Mouse (Mus musculus): ENCODE measurements around the gene Osbpl7. TPM values are rescaled to one million over a fixed set of nuclear protein-coding genes. Genes with fewer than 3 reads are reported as not detected.

Gene Osbpl7
- 10 to 100 TPM; 16.0 to 16.9 TPM for total RNA-seq (2021)

- DNase-seq = peak; percentile 80 to 83
These were observed at the start of gene Osbpl7 for GRCm38 (mm10) chr11:97050216-97050943. TSS of gene Osbpl7 (plus strand) at chr11:97050628.

DNA sequence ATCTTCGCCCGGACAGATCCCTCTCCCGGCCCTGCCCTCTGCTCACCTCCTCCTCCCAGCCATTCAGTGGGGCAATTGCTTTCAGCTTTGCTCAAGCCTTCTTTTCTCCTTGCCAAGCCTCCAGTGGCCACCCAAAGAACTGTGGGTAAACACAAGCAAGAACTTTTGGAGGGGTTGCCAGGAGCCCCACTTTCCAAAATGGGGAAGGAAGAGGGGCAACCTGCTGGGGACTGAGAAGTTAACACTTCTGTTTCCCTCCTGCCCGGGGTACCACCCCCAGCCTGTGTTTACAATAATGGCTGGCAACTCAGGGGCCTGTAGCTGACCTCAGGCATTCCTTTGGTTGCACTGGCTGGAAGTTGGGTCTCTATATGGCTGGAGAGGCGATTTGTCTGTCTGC is 47.3 kb upstream of the Osbpl7 start:
- DNase-seq = no peak

DNA sequence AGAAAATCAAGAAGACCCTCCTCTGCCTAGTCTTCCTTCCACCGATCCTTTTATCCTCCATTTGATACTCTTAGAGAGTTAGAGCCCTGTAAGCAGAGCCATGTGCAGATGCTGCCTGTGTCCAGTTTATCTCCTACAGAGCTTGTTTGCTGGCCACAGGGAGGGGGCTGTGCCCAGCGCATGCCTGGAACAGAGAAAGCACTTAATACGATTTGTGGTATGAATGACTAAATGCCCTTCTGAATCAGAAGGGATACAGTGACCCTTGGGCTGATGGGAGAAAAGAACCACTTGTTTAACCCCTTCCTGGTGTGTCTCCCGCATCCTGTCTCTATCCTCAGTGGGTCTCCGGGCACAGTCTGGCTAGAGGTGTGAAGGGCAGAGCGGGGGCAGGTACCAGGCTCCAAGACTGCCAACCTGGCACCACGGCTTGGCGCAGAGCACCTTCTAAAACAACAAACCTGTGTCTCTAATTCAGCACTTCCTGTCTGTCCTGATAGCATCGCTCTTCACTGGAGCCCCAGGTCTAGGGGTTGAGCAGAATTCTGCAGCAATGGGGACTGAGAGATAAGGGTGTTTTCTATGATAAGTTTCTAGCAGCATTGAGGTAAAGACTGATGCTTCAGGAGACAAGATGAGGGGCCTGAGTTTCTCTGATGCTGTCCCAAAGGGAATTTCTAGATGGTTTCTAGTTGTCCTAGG is 43.2 kb upstream of the Osbpl7 start:
- DNase-seq = no peak

DNA sequence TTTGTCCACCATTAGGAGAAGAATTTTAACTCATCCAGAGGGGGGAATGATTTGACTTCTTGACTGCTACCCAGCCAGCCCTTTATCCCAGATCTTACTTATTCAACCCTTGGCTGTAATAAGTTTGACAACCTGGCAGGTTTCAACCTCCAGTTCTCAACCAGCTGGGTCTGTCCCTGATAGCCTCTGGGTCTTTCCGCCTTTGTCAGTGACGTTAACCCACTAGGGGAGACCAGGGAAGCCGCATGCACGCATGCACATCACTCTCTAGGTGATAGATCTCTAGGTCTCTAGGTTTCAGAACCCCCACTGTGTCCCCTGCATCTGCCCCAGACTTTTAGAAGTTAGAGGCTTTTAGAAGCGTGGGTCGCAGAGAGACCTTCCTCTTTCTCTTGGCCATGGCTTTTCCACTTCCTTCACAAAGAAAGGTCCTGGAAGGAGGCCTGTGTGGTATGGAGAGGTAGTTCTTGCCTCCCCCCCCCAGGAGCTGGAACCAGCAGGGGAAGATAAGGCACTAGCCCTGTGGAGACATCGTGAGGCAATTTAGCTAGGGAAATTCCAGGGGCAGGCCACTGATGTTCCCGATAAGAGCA is 41.1 kb upstream of the Osbpl7 start:
- DNase-seq = no peak

GRCm38 (mm10) chr11:97013121-97013670 is 37.2 kb upstream of the Osbpl7 start, which contains the start of gene Sp6:
TSS of gene Sp6 (plus strand) at chr11:97013394.
- no peak for DNase-seq

GRCm38 (mm10) chr11:97017696-97018582 is 32.5 kb upstream of the Osbpl7 start:
- no peak for DNase-seq

DNA sequence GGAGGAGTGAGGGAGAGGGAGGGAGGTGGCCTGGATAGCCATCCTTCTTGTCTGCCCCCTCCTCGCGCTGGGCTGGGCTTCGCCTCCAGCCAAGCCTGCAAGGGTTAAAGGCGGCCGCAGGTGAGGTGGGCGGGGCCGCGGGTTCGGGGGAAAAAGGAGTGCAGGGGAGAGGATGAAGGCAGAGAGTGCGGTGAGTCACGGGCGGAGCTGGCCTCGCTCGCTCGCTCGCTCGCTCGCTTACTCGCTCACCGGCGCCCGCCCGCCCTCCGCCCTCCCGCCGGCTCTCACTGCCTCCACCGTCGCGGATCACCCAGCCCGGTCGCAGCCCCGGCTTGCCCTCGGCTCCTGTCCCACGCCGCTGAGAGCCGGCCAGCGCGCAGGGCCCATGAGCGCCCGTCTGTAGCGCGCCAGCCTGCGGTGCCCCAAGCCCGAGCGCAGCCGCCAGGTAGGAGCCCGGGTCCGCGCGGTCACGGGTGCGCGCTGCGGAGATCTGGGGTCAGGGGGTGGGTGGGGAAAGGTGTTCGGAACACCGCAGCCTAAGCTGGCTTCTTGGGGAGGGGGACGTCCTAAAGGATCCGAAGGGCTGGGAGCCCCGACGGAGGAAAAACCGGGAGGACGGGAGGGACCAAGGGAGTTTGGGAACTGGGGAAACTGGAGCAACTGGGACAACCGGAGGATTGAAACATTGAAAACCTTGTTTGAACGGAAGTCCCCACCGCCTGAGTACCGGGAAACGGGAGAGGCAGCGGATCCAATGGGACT is 31.7 kb upstream of the Osbpl7 start:
- DNase-seq = no peak

DNA sequence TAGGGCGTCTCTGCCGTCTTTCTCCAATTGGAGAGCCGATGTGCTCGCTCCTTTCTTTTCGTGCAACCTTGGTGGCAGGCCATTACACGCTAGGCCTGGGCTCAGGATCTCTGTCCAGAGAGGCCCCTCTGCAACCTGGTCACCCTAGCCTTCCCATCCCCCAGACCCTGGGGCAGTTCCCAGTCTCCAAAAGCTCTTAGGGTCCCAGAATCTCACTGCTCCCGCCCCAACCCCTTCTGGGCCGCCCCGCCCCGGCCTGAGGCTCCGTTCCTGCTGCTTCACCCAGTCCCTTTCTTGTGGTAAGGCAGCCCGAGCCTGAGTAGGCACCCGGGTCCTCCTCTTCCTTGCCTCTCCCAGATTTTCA is 31.1 kb upstream of the Osbpl7 start:
- no peak for DNase-seq

- DNase-seq = no peak
These were observed 29.2 kb upstream of the Osbpl7 start for GRCm38 (mm10) chr11:97021121-97021765.

DNA sequence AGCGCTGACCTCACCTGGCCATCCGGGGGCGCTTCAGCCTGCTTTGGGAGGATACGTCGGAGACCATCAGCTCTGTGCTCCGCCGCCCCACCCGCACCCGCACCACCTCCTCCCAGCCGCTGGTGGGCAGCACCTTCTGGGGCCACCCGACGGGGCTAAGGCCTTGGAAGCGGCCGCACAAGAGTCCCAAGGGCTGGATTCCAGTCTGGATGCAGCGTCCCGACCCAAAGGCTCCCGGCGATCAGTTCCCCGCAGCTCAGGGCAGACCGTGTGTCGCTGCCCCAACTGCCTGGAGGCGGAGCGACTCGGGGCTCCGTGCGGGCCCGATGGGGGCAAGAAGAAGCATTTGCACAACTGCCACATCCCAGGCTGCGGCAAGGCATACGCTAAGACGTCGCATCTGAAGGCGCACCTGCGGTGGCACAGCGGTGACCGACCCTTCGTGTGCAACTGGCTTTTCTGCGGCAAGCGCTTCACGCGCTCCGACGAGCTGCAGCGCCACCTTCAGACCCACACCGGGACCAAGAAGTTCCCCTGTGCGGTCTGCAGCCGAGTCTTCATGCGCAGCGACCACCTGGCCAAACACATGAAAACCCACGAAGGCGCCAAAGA is 28.4 kb upstream of the Osbpl7 start:
- DNase-seq = peak; percentile 52 to 56

DNA sequence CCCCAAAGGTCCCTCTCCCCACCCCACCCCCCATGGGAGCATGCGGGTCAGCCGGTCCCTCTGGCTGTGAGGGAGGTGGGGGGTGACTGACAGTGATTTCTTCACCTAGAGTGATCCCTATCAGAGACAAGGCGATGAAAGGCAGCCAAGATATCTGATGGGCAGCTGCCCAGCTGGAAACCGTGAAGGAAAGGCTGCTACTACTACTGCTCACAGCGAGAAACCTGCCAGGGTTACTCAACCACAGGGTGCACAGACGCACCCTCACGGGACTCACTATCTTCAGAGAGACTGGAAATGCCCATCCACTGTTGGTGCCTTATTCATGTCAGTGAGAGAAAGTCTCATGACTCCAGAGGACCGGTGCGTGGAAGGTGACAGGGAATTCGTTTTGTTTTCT is 25.5 kb upstream of the Osbpl7 start:
- DNase-seq = no peak

GRCm38 (mm10) chr11:97025721-97026344 is 24.6 kb upstream of the Osbpl7 start:
- peak; percentile 78 for DNase-seq

GRCm38 (mm10) chr11:97029686-97030417 is 20.6 kb upstream of the Osbpl7 start, which contains the start of gene Scrn2:
TSS of gene Scrn2 (plus strand) at chr11:97029938.
- DNase-seq = peak; percentile 75 to 79

DNA sequence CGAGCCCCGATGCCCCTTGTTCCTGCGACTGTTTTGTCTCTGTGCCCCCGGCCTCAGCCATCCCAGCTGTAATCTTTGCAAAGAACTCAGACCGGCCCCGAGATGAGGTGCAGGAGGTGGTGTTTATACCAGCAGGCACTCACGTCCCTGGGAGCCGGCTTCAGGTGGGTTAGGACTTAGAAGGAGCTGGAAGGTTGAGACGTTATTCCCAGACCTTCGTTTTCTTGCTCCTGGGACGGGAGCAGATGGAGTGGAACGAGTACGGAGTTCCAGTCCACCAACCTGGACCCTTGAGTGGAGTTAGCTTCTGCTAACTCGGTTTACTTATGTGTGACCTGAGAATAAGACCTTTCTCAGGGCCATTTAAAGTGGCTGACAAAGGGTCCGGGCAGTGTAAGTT is 20.0 kb upstream of the Osbpl7 start:
- DNase-seq = no peak

GRCm38 (mm10) chr11:97031977-97032376 is 18.5 kb upstream of the Osbpl7 start:
- no peak for DNase-seq

GRCm38 (mm10) chr11:97032499-97032898 is 17.9 kb upstream of the Osbpl7 start:
- no peak for DNase-seq

GRCm38 (mm10) chr11:97033781-97034180 is 16.6 kb upstream of the Osbpl7 start:
- DNase-seq = no peak

GRCm38 (mm10) chr11:97036141-97036540 is 14.3 kb upstream of the Osbpl7 start:
- no peak for DNase-seq

DNA sequence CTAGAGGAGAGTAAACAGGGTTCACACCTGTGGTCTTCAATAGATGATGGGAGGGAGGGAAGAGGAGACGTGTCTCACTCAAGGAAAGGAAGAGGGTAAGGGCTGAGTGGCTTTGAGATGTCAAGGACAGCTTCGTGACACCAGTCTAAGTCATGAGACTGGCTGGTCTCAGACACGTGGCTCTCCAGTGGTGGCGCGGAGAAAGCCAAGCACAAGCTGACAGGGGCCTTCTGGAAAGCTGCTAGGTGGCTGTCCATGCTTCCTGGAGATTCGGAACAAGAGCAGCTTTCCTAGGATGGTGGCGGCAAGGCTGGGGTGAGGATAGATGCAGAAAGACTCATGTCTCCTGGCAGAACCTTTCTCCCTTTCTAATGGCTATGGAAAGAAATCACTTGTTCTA is 11.5 kb upstream of the Osbpl7 start:
- DNase-seq = no peak
